Mouse (Mus musculus) brain, embryonic 14.5 days (tissue): ENCODE results near the gene Mfap4.

ENCODE experiments used
- CTCF ChIP-seq: fragments of 200-500 bp; IDR thresholded peaks from 2 replicates; pipeline ENCODE4 v1.5.1; 2012; ENCODE audit warnings: inconsistent platforms, mild to moderate bottlenecking, moderate library complexity, borderline replicate concordance; ENCODE audit not compliant: insufficient read depth, insufficient read length; ENCODE audit errors: extremely low read depth
- POLR2A ChIP-seq: fragments of 200-500 bp; IDR thresholded peaks from 2 replicates; pipeline ENCODE4 v1.6.1; 2012; ENCODE audit warnings: mild to moderate bottlenecking, inconsistent platforms, borderline replicate concordance; ENCODE audit not compliant: poor library complexity, insufficient read depth, insufficient read length, severe bottlenecking; ENCODE audit errors: extremely low read depth

GRCm38 (mm10) chr11:61497490-61497889 is 12.3 kb downstream of the Mfap4 start:
- no peak for TF ChIP-seq CTCF
- no peak for TF ChIP-seq POLR2A
